Mouse (Mus musculus): ENCODE measurements at regions not wholly inside any gene's neighbourhood (a gene's known extent, or its start where the extent isn't known, plus 50 kb on each side); places are given as distances from the start of the nearest gene placed in this dataset.

- TF ChIP-seq HCFC1 (IDR thresholded peaks at IDR 0.05; ENCODE audit: borderline replicate concordance, insufficient read depth, low read length) (no peak), ZC3H11A (IDR thresholded peaks at IDR 0.05; ENCODE audit: borderline replicate concordance, low read depth, low read length) (no peak), CHD2 (IDR thresholded peaks at IDR 0.05; ENCODE audit: low read depth, low read length) (no peak), MAFK (IDR thresholded peaks at IDR 0.05; ENCODE audit: insufficient read depth, low read depth, low read length) (no peak)
Measured at GRCm38 (mm10) chr12:6168795-6169194, 793.3 kb upstream of the Klhl29 start.
